Mouse (Mus musculus): Measurements from ENCODE around the gene Mief2. TPM values are rescaled to one million over a fixed set of nuclear protein-coding genes. Genes with fewer than 3 reads are reported as not detected.

Gene Mief2
- polyA plus RNA-seq, 1 experiment: 17.9 TPM

DNA sequence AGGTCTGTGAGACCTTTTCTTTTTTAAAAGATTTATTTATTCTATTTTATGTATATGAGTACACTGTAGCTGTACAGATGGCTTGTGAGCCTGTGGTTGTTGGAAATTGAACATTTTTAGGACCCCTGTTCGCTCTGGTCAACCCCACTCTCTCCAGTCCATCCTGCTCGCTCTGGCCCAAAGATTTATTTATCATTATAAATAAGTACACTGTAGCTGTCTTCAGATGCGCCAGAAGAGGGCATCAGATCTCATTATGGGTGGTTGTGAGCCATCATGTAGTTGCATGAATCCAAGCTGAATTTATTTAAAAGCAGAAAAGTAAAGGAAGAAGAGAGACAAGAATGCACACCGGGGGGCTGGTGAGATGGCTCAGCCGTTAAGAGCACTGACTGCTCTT is 7.0 kb downstream of the Mief2 start:
- no peak overlapping the region for H3K27ac ChIP-seq (ENCODE audit: insufficient read depth, low read depth, low read length)
- H3K36me3 ChIP-seq (ENCODE audit: control insufficient read depth, insufficient read depth, low read length): no peaks in the 10 kb centered on the region
- no peaks in the 10 kb centered on the region for H3K4me1 ChIP-seq (ENCODE audit: control insufficient read depth, insufficient read depth, low read length)
- no peaks in the 10 kb centered on the region for H3K27me3 ChIP-seq (replicated peaks; ENCODE audit: control insufficient read depth, insufficient read depth, low read length)
- TF ChIP-seq POLR2A (IDR thresholded peaks at IDR 0.05; ENCODE audit: low read depth, low read length): no peak
- no peak for TF ChIP-seq CTCF (conservative IDR thresholded peaks at IDR 0.05; ENCODE audit: insufficient read depth, insufficient read length, low read depth, low read length)
- no peak overlapping the region for H3K4me3 ChIP-seq (ENCODE audit: insufficient read depth, low read depth, low read length)
- 72% methylated on average over 5 of the region's 5 CpGs for WGBS
- peak; percentile 20 for DNase-seq

DNA sequence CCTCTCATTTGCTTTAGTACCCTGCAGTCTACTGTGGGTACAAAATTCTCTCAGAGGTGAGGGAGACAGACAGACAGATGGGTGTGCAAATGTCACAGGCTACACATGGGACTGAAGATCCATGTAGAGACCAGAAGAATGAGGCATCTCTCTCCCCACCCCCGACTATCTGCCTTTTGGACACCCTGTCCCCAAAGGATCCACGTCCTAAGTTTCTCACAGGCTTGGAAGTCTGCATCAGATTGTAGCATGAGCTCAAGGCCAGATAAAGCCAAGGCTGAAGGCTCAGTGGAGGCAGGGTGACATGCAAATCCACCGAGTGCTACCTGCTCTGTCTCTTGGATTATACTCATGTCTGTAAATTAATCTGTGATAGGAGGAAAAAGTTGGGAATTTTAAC is 8.3 kb downstream of the Mief2 start:
- DNase-seq: no peak
- Histone ChIP-seq H3K27ac (ENCODE audit: insufficient read depth, low read depth, low read length) (no peak overlapping the region), H3K4me1 (ENCODE audit: control insufficient read depth, insufficient read depth, low read length) (no peaks in the 10 kb centered on the region), H3K27me3 (replicated peaks; ENCODE audit: control insufficient read depth, insufficient read depth, low read length) (no peaks in the 10 kb centered on the region), H3K36me3 (ENCODE audit: control insufficient read depth, insufficient read depth, low read length) (no peaks in the 10 kb centered on the region), H3K4me3 (ENCODE audit: insufficient read depth, low read depth, low read length) (no peak overlapping the region)
- 86% methylated on average over 3 of the region's 3 CpGs for WGBS
- no peak for TF ChIP-seq CTCF (conservative IDR thresholded peaks at IDR 0.05; ENCODE audit: insufficient read depth, insufficient read length, low read depth, low read length)
- TF ChIP-seq POLR2A (IDR thresholded peaks at IDR 0.05; ENCODE audit: low read depth, low read length): no peak

DNA sequence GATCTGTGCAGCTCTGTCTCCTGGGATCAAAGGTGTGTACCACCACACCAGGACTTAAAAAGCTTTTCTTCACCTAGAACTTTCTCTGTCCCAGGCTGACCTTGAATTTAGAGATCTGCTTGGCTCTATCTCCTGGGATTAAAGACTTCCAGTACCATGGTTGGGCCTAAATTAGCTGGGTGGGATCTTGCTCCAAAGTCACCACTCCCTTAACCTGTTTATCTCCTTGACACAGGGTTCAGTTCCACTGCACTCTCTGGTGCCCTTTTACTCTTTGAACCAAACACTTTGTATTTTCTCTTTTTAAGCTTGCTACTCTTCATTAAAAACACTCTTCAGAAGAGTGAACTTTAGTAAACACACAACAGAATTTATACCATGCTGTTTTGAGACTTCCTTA is 9.3 kb downstream of the Mief2 start:
- H3K27me3 ChIP-seq (replicated peaks; ENCODE audit: control insufficient read depth, insufficient read depth, low read length): no peaks in the 10 kb centered on the region

GRCm38 (mm10) chr11:60740321-60740720 is 12.1 kb downstream of the Mief2 start:
- H3K36me3 ChIP-seq (ENCODE audit: control insufficient read depth, insufficient read depth, low read length): no peaks in the 10 kb centered on the region
- no peak for DNase-seq
- no peak for TF ChIP-seq POLR2A (IDR thresholded peaks at IDR 0.05; ENCODE audit: low read depth, low read length)
- no peak for TF ChIP-seq CTCF (conservative IDR thresholded peaks at IDR 0.05; ENCODE audit: insufficient read depth, insufficient read length, low read depth, low read length)
- no peaks in the 10 kb centered on the region for H3K4me1 ChIP-seq (ENCODE audit: control insufficient read depth, insufficient read depth, low read length)
- H3K27me3 ChIP-seq (replicated peaks; ENCODE audit: control insufficient read depth, insufficient read depth, low read length): no peaks in the 10 kb centered on the region
- 81% methylated on average over 3 of the region's 3 CpGs for WGBS
- no peak overlapping the region for H3K4me3 ChIP-seq (ENCODE audit: insufficient read depth, low read depth, low read length)
- H3K27ac ChIP-seq (ENCODE audit: insufficient read depth, low read depth, low read length): no peak overlapping the region

More for the DNA sequence above, 9.3 kb downstream of the Mief2 start:
- H3K36me3 ChIP-seq (ENCODE audit: control insufficient read depth, insufficient read depth, low read length): no peaks in the 10 kb centered on the region
- H3K27ac ChIP-seq (ENCODE audit: insufficient read depth, low read depth, low read length): no peak overlapping the region
- no peak for TF ChIP-seq CTCF (conservative IDR thresholded peaks at IDR 0.05; ENCODE audit: insufficient read depth, insufficient read length, low read depth, low read length)
- H3K4me3 ChIP-seq (ENCODE audit: insufficient read depth, low read depth, low read length): no peak overlapping the region
- no peak for DNase-seq
- H3K4me1 ChIP-seq (ENCODE audit: control insufficient read depth, insufficient read depth, low read length): no peaks in the 10 kb centered on the region

- DNase-seq: no peak
- no peak overlapping the region for H3K4me3 ChIP-seq (ENCODE audit: insufficient read depth, low read depth, low read length)
- no peaks in the 10 kb centered on the region for H3K4me1 ChIP-seq (ENCODE audit: control insufficient read depth, insufficient read depth, low read length)
- WGBS: 95% methylated on average over 7 of the region's 7 CpGs
- TF ChIP-seq POLR2A (IDR thresholded peaks at IDR 0.05; ENCODE audit: low read depth, low read length) (no peak), CTCF (conservative IDR thresholded peaks at IDR 0.05; ENCODE audit: insufficient read depth, insufficient read length, low read depth, low read length) (no peak)
- no peaks in the 10 kb centered on the region for H3K27me3 ChIP-seq (replicated peaks; ENCODE audit: control insufficient read depth, insufficient read depth, low read length)
- H3K27ac ChIP-seq (ENCODE audit: insufficient read depth, low read depth, low read length): no peak overlapping the region
- H3K36me3 ChIP-seq (ENCODE audit: control insufficient read depth, insufficient read depth, low read length): peaks cover 7% of the 10 kb centered on the region
Observed at GRCm38 (mm10) chr11:60755570-60755969, 27.4 kb downstream of the Mief2 start.

GRCm38 (mm10) chr11:60761681-60762080 is 33.5 kb downstream of the Mief2 start:
- H3K36me3 ChIP-seq (ENCODE audit: control insufficient read depth, insufficient read depth, low read length): 0 out of 2 replicates have a peak, but pooled peaks cover 2% of the 10 kb centered on the region
- no peaks in the 10 kb centered on the region for H3K4me1 ChIP-seq (ENCODE audit: control insufficient read depth, insufficient read depth, low read length)
- TF ChIP-seq POLR2A (IDR thresholded peaks at IDR 0.05; ENCODE audit: low read depth, low read length): no peak
- no peak for TF ChIP-seq CTCF (conservative IDR thresholded peaks at IDR 0.05; ENCODE audit: insufficient read depth, insufficient read length, low read depth, low read length)
- H3K4me3 ChIP-seq (ENCODE audit: insufficient read depth, low read depth, low read length): no peak overlapping the region
- no peak for DNase-seq
- H3K27ac ChIP-seq (ENCODE audit: insufficient read depth, low read depth, low read length): no peak overlapping the region
- 87% methylated on average over 3 of the region's 3 CpGs for WGBS
- H3K27me3 ChIP-seq (replicated peaks; ENCODE audit: control insufficient read depth, insufficient read depth, low read length): no peaks in the 10 kb centered on the region

- Histone ChIP-seq H3K27ac (ENCODE audit: insufficient read depth, low read depth, low read length) (no peak overlapping the region), H3K4me1 (ENCODE audit: control insufficient read depth, insufficient read depth, low read length) (no peaks in the 10 kb centered on the region), H3K36me3 (ENCODE audit: control insufficient read depth, insufficient read depth, low read length) (no peaks in the 10 kb centered on the region), H3K27me3 (replicated peaks; ENCODE audit: control insufficient read depth, insufficient read depth, low read length) (no peaks in the 10 kb centered on the region), H3K4me3 (ENCODE audit: insufficient read depth, low read depth, low read length) (no peak overlapping the region)
- WGBS: 91% methylated on average over 4 of the region's 4 CpGs
- TF ChIP-seq CTCF (conservative IDR thresholded peaks at IDR 0.05; ENCODE audit: insufficient read depth, insufficient read length, low read depth, low read length) (no peak), POLR2A (IDR thresholded peaks at IDR 0.05; ENCODE audit: low read depth, low read length) (no peak)
- no peak for DNase-seq
Observed at GRCm38 (mm10) chr11:60766969-60767368, 38.8 kb downstream of the Mief2 start.

DNA sequence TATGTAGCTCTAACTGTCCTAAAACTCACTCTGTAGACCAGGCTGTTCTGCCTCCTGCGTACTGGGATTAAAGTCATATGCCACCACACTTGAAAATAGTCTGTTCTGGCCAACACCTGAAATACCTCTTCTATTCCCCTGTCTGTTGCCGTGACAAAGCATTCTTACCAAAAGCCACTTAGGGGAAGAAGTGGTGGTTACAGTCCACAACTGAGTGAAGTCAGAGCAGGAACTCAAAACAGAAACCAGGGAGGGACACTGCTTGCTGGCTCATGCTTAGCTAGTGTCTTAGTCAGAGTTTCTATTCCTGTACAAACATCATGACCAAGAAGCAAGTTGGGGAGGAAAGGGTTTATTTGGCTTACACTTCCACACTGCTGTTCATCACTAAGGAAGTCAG is 41.1 kb downstream of the Mief2 start:
- no peaks in the 10 kb centered on the region for H3K36me3 ChIP-seq (ENCODE audit: control insufficient read depth, insufficient read depth, low read length)
- no peak for TF ChIP-seq POLR2A (IDR thresholded peaks at IDR 0.05; ENCODE audit: low read depth, low read length)
- no peak for TF ChIP-seq CTCF (conservative IDR thresholded peaks at IDR 0.05; ENCODE audit: insufficient read depth, insufficient read length, low read depth, low read length)
- H3K27ac ChIP-seq (ENCODE audit: insufficient read depth, low read depth, low read length): no peak overlapping the region
- no peak for DNase-seq
- H3K27me3 ChIP-seq (replicated peaks; ENCODE audit: control insufficient read depth, insufficient read depth, low read length): no peaks in the 10 kb centered on the region
- no peak overlapping the region for H3K4me3 ChIP-seq (ENCODE audit: insufficient read depth, low read depth, low read length)
- whole genome bisulfite sequencing: 86% methylated on average over 2 of the region's 2 CpGs
- no peaks in the 10 kb centered on the region for H3K4me1 ChIP-seq (ENCODE audit: control insufficient read depth, insufficient read depth, low read length)

Data from kidney, adult 2 months (tissue).